Mouse (Mus musculus): ENCODE measurements around the gene Tbcd. TPM values are rescaled to one million over a fixed set of nuclear protein-coding genes. Genes with fewer than 3 reads are reported as not detected.

Tbcd gene
- polyA plus RNA-seq, 1 experiment from 2014 or later, result 57.1 TPM

GRCm38 (mm10) chr11:121500595-121500994 is 48.8 kb downstream of the Tbcd start:
- Histone ChIP-seq H3K36me3 (replicated peaks) (peaks cover 84% of the 10 kb centered on the region), H3K4me1 (no peaks in the 10 kb centered on the region), H3K27ac (no peak overlapping the region), H3K27me3 (ENCODE audit: poor library complexity, severe bottlenecking) (no peaks in the 10 kb centered on the region), H3K9me3 (no peaks in the 10 kb centered on the region), H3K4me3 (no peak overlapping the region)
- DNase-seq (ENCODE audit: extremely low spot score, low spot score), result no peak

- no peaks in the 10 kb centered on the region for H3K4me1 ChIP-seq
- WGBS, result 91% methylated on average over 4 of the region's 4 CpGs
Observed at GRCm38 (mm10) chr11:121501525-121501924, 49.8 kb downstream of the Tbcd start.

GRCm38 (mm10) chr11:121502000-121502860 is 50.5 kb downstream of the Tbcd start:
- H3K36me3 ChIP-seq (replicated peaks), result peaks cover 79% of the 10 kb centered on the region
- WGBS, result 90% methylated on average over 4 of the region's 4 CpGs
- no peaks in the 10 kb centered on the region for H3K9me3 ChIP-seq
- H3K4me1 ChIP-seq, result no peaks in the 10 kb centered on the region
- H3K27me3 ChIP-seq (ENCODE audit: poor library complexity, severe bottlenecking), result no peaks in the 10 kb centered on the region
- H3K4me3 ChIP-seq, result no peak overlapping the region
- no peak for DNase-seq (ENCODE audit: extremely low spot score, low spot score)
- H3K27ac ChIP-seq, result no peak overlapping the region

More at GRCm38 (mm10) chr11:121501525-121501924, 49.8 kb downstream of the Tbcd start:
- peaks cover 86% of the 10 kb centered on the region for H3K36me3 ChIP-seq (replicated peaks)
- no peak overlapping the region for H3K4me3 ChIP-seq
- no peaks in the 10 kb centered on the region for H3K27me3 ChIP-seq (ENCODE audit: poor library complexity, severe bottlenecking)
- no peak for DNase-seq (ENCODE audit: extremely low spot score, low spot score)
- H3K27ac ChIP-seq, result no peak overlapping the region
- no peaks in the 10 kb centered on the region for H3K9me3 ChIP-seq

DNA sequence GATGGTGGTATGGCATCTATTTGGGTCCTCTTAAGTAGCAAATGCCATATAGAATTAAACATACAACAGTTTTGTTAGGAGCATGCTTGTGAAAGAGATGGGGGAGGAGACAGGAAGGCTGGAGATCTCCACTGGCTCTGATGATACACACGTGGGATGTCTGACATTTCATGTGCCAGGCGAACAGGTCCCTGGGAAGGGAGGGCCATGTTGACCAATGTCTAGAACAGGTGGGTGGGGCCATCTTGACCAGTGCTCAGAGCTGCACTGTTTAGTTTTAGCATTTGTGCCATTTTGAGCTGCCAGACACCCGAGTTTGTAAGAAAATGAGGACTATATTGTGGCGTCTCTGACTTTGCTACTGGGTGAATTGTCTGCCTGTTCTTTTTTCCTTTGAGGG is 56.7 kb downstream of the Tbcd start:
- Histone ChIP-seq H3K36me3 (replicated peaks) (peaks cover 32% of the 10 kb centered on the region), H3K4me3 (no peak overlapping the region), H3K27me3 (ENCODE audit: poor library complexity, severe bottlenecking) (no peaks in the 10 kb centered on the region), H3K27ac (no peak overlapping the region), H3K9me3 (no peaks in the 10 kb centered on the region), H3K4me1 (peaks cover 7% of the 10 kb centered on the region)
- DNase-seq (ENCODE audit: extremely low spot score, low spot score), result no peak
- 97% methylated on average over 4 of the region's 4 CpGs for WGBS

DNA sequence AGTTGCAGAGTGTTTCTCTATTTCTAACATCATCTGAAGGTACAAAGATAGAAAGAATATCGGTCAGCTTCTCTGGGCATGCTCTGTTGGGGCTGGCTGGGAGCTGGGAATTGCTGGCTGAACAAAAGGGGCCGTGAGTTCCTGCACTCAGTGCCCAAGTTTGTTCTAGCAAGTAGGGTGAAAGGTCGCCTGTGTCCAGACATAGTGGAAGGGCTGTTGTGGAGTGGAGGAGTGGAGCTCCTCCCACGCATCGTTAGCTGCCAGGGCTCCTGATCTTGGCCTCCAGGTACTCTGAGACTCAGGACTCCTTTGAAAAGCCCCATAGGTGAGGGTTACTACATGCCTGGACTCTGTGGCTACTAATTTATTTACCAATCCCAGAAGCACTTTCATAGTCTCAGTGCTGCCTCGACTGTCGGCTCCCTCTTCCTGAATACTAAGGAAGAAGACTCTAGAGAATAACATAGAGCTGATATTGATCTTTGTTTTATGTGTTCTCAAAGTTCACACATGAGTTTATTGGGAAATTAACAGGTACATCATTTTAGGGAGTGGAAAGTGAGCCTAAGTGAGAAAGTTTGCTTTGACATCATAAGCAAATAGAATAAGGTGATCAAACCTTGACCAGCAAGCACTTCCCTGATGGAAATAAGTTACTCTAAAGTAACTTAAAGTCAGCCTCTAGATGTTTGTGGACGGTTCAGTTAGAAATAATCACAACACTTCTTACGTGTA is 58.9 kb downstream of the Tbcd start:
- peaks cover 12% of the 10 kb centered on the region for H3K36me3 ChIP-seq (replicated peaks)
- no peak overlapping the region for H3K4me3 ChIP-seq
- H3K9me3 ChIP-seq, result no peaks in the 10 kb centered on the region
- H3K27me3 ChIP-seq (ENCODE audit: poor library complexity, severe bottlenecking), result no peaks in the 10 kb centered on the region
- H3K4me1 ChIP-seq, result peaks cover 7% of the 10 kb centered on the region
- 84% methylated on average over 9 of the region's 9 CpGs for WGBS
- DNase-seq (ENCODE audit: extremely low spot score, low spot score), result no peak
- H3K27ac ChIP-seq, result no peak overlapping the region

DNA sequence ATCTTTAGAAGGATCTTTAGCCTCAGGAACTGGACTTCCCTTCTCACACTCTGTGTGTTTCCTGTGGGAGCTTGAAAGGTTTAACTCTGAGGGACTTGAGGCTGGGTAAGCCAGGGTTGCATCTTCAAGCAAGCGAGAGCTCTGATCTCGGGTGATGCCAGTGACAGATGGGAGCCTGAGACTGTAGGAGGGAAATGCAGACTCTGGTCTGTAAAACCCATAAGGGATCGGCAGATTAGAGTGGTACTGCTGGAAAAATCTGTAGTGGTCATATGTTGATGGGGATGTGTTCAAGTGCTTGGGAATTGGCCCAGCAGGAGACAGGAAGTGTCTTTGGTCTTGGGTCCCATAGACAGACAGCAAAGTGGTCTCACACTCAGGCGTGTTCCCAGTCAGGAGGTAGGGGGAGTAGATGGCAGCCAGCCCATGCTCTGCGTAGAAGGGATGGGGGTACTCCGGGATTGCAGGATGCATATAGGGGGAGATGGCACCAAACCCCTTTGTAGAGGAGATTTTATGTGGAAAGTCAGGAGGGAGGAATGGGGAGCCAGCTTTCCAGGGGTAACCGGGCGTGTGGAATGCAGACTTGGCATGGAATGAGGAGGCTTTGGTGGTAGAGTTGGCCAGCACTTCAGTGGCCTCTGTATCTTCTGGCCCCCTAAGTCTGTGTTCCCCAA is 61.3 kb downstream of the Tbcd start:
- 95% methylated on average over 8 of the region's 8 CpGs for WGBS
- no peak overlapping the region for H3K27ac ChIP-seq
- H3K27me3 ChIP-seq (ENCODE audit: poor library complexity, severe bottlenecking), result no peaks in the 10 kb centered on the region
- no peaks in the 10 kb centered on the region for H3K9me3 ChIP-seq
- peaks cover 6% of the 10 kb centered on the region; the same call in 1 of the 2 replicates for H3K36me3 ChIP-seq (replicated peaks)
- no peak overlapping the region for H3K4me3 ChIP-seq
- H3K4me1 ChIP-seq, result peaks cover 7% of the 10 kb centered on the region
- no peak for DNase-seq (ENCODE audit: extremely low spot score, low spot score)

- Histone ChIP-seq H3K9me3 (no peaks in the 10 kb centered on the region), H3K4me1 (peaks cover 14% of the 10 kb centered on the region; the same call in 1 of the 2 replicates), H3K27me3 (ENCODE audit: poor library complexity, severe bottlenecking) (no peaks in the 10 kb centered on the region), H3K36me3 (replicated peaks) (peaks cover 6% of the 10 kb centered on the region; the same call in 1 of the 2 replicates), H3K4me3 (no peak overlapping the region), H3K27ac (no peak overlapping the region)
- DNase-seq (ENCODE audit: extremely low spot score, low spot score), result no peak
- WGBS, result 87% methylated on average over 9 of the region's 9 CpGs
Observed at GRCm38 (mm10) chr11:121515996-121516395, 64.2 kb downstream of the Tbcd start.

- no peak overlapping the region for H3K27ac ChIP-seq
- 95% methylated on average over 3 of the region's 3 CpGs for WGBS
- H3K4me1 ChIP-seq, result peaks cover 14% of the 10 kb centered on the region; the same call in 1 of the 2 replicates
- H3K36me3 ChIP-seq (replicated peaks), result peaks cover 5% of the 10 kb centered on the region; the same call in 1 of the 2 replicates
- DNase-seq (ENCODE audit: extremely low spot score, low spot score), result no peak
- H3K4me3 ChIP-seq, result no peak overlapping the region
- no peaks in the 10 kb centered on the region for H3K27me3 ChIP-seq (ENCODE audit: poor library complexity, severe bottlenecking)
- no peaks in the 10 kb centered on the region for H3K9me3 ChIP-seq
Observed at GRCm38 (mm10) chr11:121516906-121517305, 65.2 kb downstream of the Tbcd start.

- Histone ChIP-seq H3K4me3 (no peak overlapping the region), H3K4me1 (peaks cover 11% of the 10 kb centered on the region; the same call in 1 of the 2 replicates), H3K27ac (no peak overlapping the region), H3K9me3 (no peaks in the 10 kb centered on the region), H3K27me3 (ENCODE audit: poor library complexity, severe bottlenecking) (no peaks in the 10 kb centered on the region), H3K36me3 (replicated peaks) (peaks cover 2% of the 10 kb centered on the region; the same call in 1 of the 2 replicates)
- DNase-seq (ENCODE audit: extremely low spot score, low spot score), result no peak
- WGBS, result 92% methylated on average over 17 of the region's 17 CpGs
Observed at GRCm38 (mm10) chr11:121517687-121518465, 66.1 kb downstream of the Tbcd start.

DNA sequence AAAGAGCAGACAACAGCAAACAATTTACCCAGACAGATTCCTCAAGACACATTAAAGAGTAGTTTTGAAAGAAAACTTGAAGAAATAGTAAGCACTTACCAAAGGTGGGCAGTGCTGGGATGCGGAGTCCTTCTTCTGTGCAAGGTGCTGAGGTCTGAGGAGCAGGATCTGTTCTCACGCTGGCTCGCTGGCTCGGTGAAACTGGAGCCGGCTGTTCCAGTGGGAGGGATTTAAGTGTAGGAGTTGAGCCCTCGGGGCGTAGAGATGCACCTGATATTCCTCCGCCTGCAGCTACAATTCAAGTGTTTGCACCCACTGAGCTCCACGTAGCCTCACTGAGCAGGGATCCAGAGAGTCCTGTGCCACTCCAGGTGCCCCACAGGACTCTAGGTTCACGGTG is 67.4 kb downstream of the Tbcd start, which contains the start of gene Zfp750:
Gene Zfp750, minus strand, starts transcription at position 203 of the 400 bp plus-strand sequence.
- Histone ChIP-seq H3K4me3 (no peak within 1 kb of the TSS), H3K4me1 (peaks cover 11% of the 10 kb centered on the region; the same call in 1 of the 2 replicates), H3K27me3 (ENCODE audit: poor library complexity, severe bottlenecking) (no peaks in the 10 kb centered on the region), H3K36me3 (replicated peaks) (peaks cover 2% of the 10 kb centered on the region; the same call in 1 of the 2 replicates), H3K27ac (no peak within 1 kb of the TSS), H3K9me3 (no peaks in the 10 kb centered on the region)
- no peak for DNase-seq (ENCODE audit: extremely low spot score, low spot score)
- WGBS, result 50% methylated on average over 10 of the region's 10 CpGs

GRCm38 (mm10) chr11:121519703-121520102 is 68.0 kb downstream of the Tbcd start:
- no peak for DNase-seq (ENCODE audit: extremely low spot score, low spot score)
- Histone ChIP-seq H3K27me3 (ENCODE audit: poor library complexity, severe bottlenecking) (no peaks in the 10 kb centered on the region), H3K4me3 (no peak overlapping the region), H3K9me3 (no peaks in the 10 kb centered on the region), H3K4me1 (peaks cover 11% of the 10 kb centered on the region; the same call in 1 of the 2 replicates), H3K27ac (no peak overlapping the region), H3K36me3 (replicated peaks) (no peaks in the 10 kb centered on the region)
- 84% methylated on average over 7 of the region's 7 CpGs for WGBS

- no peaks in the 10 kb centered on the region for H3K36me3 ChIP-seq (replicated peaks)
- no peak overlapping the region for H3K4me3 ChIP-seq
- no peak for DNase-seq (ENCODE audit: extremely low spot score, low spot score)
- H3K27me3 ChIP-seq (ENCODE audit: poor library complexity, severe bottlenecking), result no peaks in the 10 kb centered on the region
- 83% methylated on average over 2 of the region's 2 CpGs for whole genome bisulfite sequencing
- H3K4me1 ChIP-seq, result peaks cover 11% of the 10 kb centered on the region; the same call in 1 of the 2 replicates
- H3K9me3 ChIP-seq, result no peaks in the 10 kb centered on the region
- no peak overlapping the region for H3K27ac ChIP-seq
Observed at GRCm38 (mm10) chr11:121520761-121521160, 69.0 kb downstream of the Tbcd start.

Data from forebrain, embryonic 10.5 days (tissue).